Mouse (Mus musculus): ENCODE measurements around the gene Bscl2. TPM values are rescaled to one million over a fixed set of nuclear protein-coding genes. Genes with fewer than 3 reads are reported as not detected.
"Not testable (repeated sequence)": the region's sequence is repeated elsewhere in the genome, so short reads cannot be mapped to it uniquely, and the experiment has no call there.

The Bscl2 gene
- polyA plus RNA-seq, 1 experiment from 2014 or later, result 110 TPM

GRCm38 (mm10) chr19:8881034-8881392 lies 43.7 kb downstream of the Bscl2 start:
- no peaks in the 10 kb centered on the region for H3K9me3 ChIP-seq (replicated peaks)
- WGBS, result 10% methylated on average over 3 of the region's 3 CpGs
- peaks cover 18% of the 10 kb centered on the region for H3K36me3 ChIP-seq
- peak overlapping the region; percentile 88; the same call in 1 of the 2 replicates for H3K27ac ChIP-seq (replicated peaks)
- H3K4me3 ChIP-seq (replicated peaks), result peak overlapping the region; percentile 68
- H3K4me1 ChIP-seq, result peaks cover 14% of the 10 kb centered on the region
- 0 out of 2 replicates have a peak, but pooled peaks have one; percentile 4 for ATAC-seq (ENCODE audit: low FRiP score)
- no peaks in the 10 kb centered on the region for H3K27me3 ChIP-seq (replicated peaks)
- peak overlapping the region; percentile 83 for H3K9ac ChIP-seq (replicated peaks)
- peak overlapping the region; percentile 93 for H3K4me2 ChIP-seq

- H3K4me1 ChIP-seq, result peaks cover 24% of the 10 kb centered on the region
- H3K9ac ChIP-seq (replicated peaks), result no peak within 1 kb of the TSS
- no peak for ATAC-seq (ENCODE audit: low FRiP score)
- no peak within 1 kb of the TSS for H3K4me3 ChIP-seq (replicated peaks)
- no peak within 1 kb of the TSS for H3K4me2 ChIP-seq
- 78% methylated on average over 3 of the region's 3 CpGs for WGBS
- no peaks in the 10 kb centered on the region for H3K27me3 ChIP-seq (replicated peaks)
- H3K27ac ChIP-seq (replicated peaks), result no peak within 1 kb of the TSS
- no peaks in the 10 kb centered on the region for H3K36me3 ChIP-seq
- no peaks in the 10 kb centered on the region for H3K9me3 ChIP-seq (replicated peaks)
These were observed 46.3 kb downstream of the Bscl2 start, which contains the start of the genes Lbhd1 and Gm49403 for GRCm38 (mm10) chr19:8883616-8884015. Gene Lbhd1, plus strand, starts transcription at chr19:8883732. Gene Gm49403, plus strand, starts transcription at chr19:8883930.

DNA sequence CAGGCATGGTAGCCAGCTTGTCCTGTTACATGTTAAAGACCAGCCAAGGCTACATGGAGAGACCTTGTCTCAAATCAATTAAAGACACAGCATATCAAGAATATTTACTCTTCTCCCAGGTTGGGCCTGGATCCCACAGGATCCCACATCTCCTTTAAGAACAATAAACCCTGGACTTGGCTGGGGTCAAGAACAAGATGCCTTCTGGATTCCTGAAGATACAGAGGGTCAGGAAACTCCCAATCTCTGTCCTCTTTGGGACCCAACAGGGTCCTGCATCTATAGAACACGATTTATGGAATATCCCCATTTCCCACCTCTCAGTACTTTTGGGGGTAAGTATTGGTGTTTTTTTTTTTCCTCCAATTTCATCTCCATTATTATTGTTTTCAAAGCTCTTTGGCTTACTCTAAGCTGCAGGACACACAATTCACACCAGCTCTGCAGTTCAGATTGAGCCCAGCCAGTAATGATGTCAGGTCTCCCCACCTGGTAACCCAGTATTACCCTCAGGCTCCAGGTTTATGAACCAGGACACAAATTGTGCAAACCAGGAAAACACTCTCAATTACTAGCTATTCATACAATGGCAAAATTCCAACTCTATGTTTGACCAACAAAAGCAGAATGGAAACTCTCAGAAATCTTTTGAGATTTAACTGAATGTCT lies 49.8 kb downstream of the Bscl2 start:
- no peak overlapping the region for H3K4me3 ChIP-seq (replicated peaks)
- peaks cover 9% of the 10 kb centered on the region for H3K36me3 ChIP-seq
- no peaks in the 10 kb centered on the region for H3K27me3 ChIP-seq (replicated peaks)
- 58% methylated on average over 1 of the region's 1 CpGs for WGBS
- no peak overlapping the region; the same call in 1 of the 2 replicates for H3K4me2 ChIP-seq
- H3K9me3 ChIP-seq (replicated peaks), result no peaks in the 10 kb centered on the region
- H3K27ac ChIP-seq (replicated peaks), result no peak overlapping the region
- ATAC-seq (ENCODE audit: low FRiP score), result no peak
- no peak overlapping the region for H3K9ac ChIP-seq (replicated peaks)
- peaks cover 18% of the 10 kb centered on the region for H3K4me1 ChIP-seq

- Histone ChIP-seq H3K4me1 (peaks cover 18% of the 10 kb centered on the region), H3K27me3 (replicated peaks) (no peaks in the 10 kb centered on the region), H3K4me2 (peak overlapping the region; percentile 78), H3K4me3 (replicated peaks) (peak overlapping the region; percentile 67), H3K36me3 (peaks cover 9% of the 10 kb centered on the region), H3K9me3 (replicated peaks) (no peaks in the 10 kb centered on the region), H3K27ac (replicated peaks) (peak overlapping the region; percentile 85), H3K9ac (replicated peaks) (peak overlapping the region; percentile 66)
- ATAC-seq (ENCODE audit: low FRiP score), result no peak
- WGBS, result 14% methylated on average over 19 of the region's 19 CpGs
These were observed 50.6 kb downstream of the Bscl2 start for GRCm38 (mm10) chr19:8887585-8888463.

- H3K9ac ChIP-seq (replicated peaks), result peak within 1 kb of the TSS; percentile 66
- H3K27me3 ChIP-seq (replicated peaks), result no peaks in the 10 kb centered on the region
- peak within 1 kb of the TSS; percentile 85 for H3K27ac ChIP-seq (replicated peaks)
- H3K4me2 ChIP-seq, result peak within 1 kb of the TSS; percentile 78
- H3K4me1 ChIP-seq, result peaks cover 25% of the 10 kb centered on the region
- ATAC-seq (ENCODE audit: low FRiP score), result peak; percentile 96
- WGBS, result under 1% methylated on average over 57 of the region's 58 CpGs
- peaks cover 9% of the 10 kb centered on the region for H3K36me3 ChIP-seq
- H3K4me3 ChIP-seq (replicated peaks), result peak within 1 kb of the TSS; percentile 67
- H3K9me3 ChIP-seq (replicated peaks), result no peaks in the 10 kb centered on the region
These were observed 51.5 kb downstream of the Bscl2 start, which contains the start of the genes 1810009A15Rik and Gm49416 for GRCm38 (mm10) chr19:8888511-8889385. Gene 1810009A15Rik, plus strand, starts transcription at chr19:8888853. Gene Gm49416, plus strand, starts transcription at chr19:8888926.

GRCm38 (mm10) chr19:8892829-8893766 lies 55.8 kb downstream of the Bscl2 start, which contains the start of gene Ints5:
Gene Ints5, plus strand, starts transcription at chr19:8893005.
- H3K9me3 ChIP-seq (replicated peaks), result no peaks in the 10 kb centered on the region
- peak within 1 kb of the TSS; percentile 71 for H3K9ac ChIP-seq (replicated peaks)
- peaks cover 40% of the 10 kb centered on the region for H3K4me1 ChIP-seq
- H3K36me3 ChIP-seq, result peaks cover 22% of the 10 kb centered on the region
- peak within 1 kb of the TSS; percentile 94 for H3K4me2 ChIP-seq
- ATAC-seq (ENCODE audit: low FRiP score), result peak; percentile 51
- WGBS, result 3% methylated on average over 54 of the region's 54 CpGs
- H3K4me3 ChIP-seq (replicated peaks), result peak within 1 kb of the TSS; percentile 63
- H3K27ac ChIP-seq (replicated peaks), result peak within 1 kb of the TSS; percentile 85
- no peaks in the 10 kb centered on the region for H3K27me3 ChIP-seq (replicated peaks)

DNA sequence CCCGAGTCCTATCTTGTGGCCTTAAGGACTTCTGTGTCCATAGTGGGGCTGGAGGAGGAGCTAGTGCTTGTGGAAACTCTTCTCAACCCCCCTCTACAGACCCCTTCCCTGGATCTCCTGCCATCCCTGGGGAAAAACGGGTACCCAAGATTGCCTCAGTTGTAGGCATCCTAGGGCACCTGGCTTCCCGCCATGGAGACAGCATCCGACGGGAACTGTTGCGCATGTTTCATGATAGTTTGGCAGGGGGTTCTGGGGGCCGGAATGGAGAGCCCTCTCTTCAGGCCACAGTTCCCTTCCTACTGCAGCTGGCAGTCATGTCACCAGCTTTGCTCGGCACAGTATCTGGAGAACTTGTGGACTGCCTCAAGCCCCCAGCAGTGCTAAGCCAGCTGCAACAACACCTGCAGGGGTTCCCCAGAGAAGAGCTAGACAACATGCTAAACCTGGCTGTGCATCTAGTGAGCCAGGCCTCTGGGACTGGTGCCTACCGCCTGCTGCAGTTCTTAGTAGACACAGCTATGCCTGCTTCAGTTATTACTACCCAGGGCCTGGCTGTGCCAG lies 58.2 kb downstream of the Bscl2 start:
- Histone ChIP-seq H3K4me2 (no peak overlapping the region), H3K4me3 (replicated peaks) (no peak overlapping the region), H3K27ac (replicated peaks) (no peak overlapping the region), H3K9me3 (replicated peaks) (no peaks in the 10 kb centered on the region), H3K27me3 (replicated peaks) (no peaks in the 10 kb centered on the region), H3K9ac (replicated peaks) (peak overlapping the region; percentile 20; the same call in 1 of the 2 replicates), H3K4me1 (peaks cover 47% of the 10 kb centered on the region), H3K36me3 (peaks cover 22% of the 10 kb centered on the region)
- WGBS, result 90% methylated on average over 9 of the region's 9 CpGs
- ATAC-seq (ENCODE audit: low FRiP score), result no peak

GRCm38 (mm10) chr19:8896231-8896630 lies 59.0 kb downstream of the Bscl2 start:
- Histone ChIP-seq H3K4me1 (peaks cover 51% of the 10 kb centered on the region), H3K36me3 (peaks cover 15% of the 10 kb centered on the region)
- not testable (repeated sequence) for H3K4me3 ChIP-seq (replicated peaks); H3K9ac ChIP-seq (replicated peaks); ATAC-seq (ENCODE audit: low FRiP score); H3K27me3 ChIP-seq (replicated peaks); H3K27ac ChIP-seq (replicated peaks); H3K4me2 ChIP-seq; H3K9me3 ChIP-seq (replicated peaks)
- WGBS, result 83% methylated on average over 5 of the region's 5 CpGs

GRCm38 (mm10) chr19:8897211-8897864 lies 60.1 kb downstream of the Bscl2 start:
- Histone ChIP-seq H3K4me1 (peaks cover 51% of the 10 kb centered on the region), H3K36me3 (peaks cover 19% of the 10 kb centered on the region)
- WGBS, result 20% methylated on average over 21 of the region's 21 CpGs

More at GRCm38 (mm10) chr19:8897211-8897864, 60.1 kb downstream of the Bscl2 start:
- Histone ChIP-seq H3K27ac (replicated peaks) (peak overlapping the region; percentile 87), H3K4me2 (peak overlapping the region; percentile 75), H3K4me3 (replicated peaks) (peak overlapping the region; percentile 64), H3K9ac (replicated peaks) (peak overlapping the region; percentile 83)
- peak; percentile 61 for ATAC-seq (ENCODE audit: low FRiP score)
- not testable (repeated sequence) for H3K9me3 ChIP-seq (replicated peaks); H3K27me3 ChIP-seq (replicated peaks)

Data from neural tube, embryonic 15.5 days (tissue).